Mouse (Mus musculus) kidney, embryonic 16.5 days (tissue): ENCODE measurements around the gene Psd. TPM values are rescaled to one million over a fixed set of nuclear protein-coding genes. Genes with fewer than 3 reads are reported as not detected.
A peak's percentile ranks its signal among the peaks of the same experiment; 100 is the strongest.

Experiments used
- ATAC-seq: fragments of 200-750 bp; cut with Nextera tagmentation; 2 replicates; pipeline ENCODE4 v1.8.0; 2017; ENCODE audit warnings: moderate TSS enrichment; ENCODE audit not compliant: low FRiP score, low TSS enrichment
- H3K27ac ChIP-seq: fragments of 300-500 bp; sonication (generic); 2 replicates; pipeline ENCODE4 v1.5.1; 2014; ENCODE audit warnings: low read length
- H3K27me3 ChIP-seq: fragments of 300-500 bp; sonication (generic); 2 replicates; pipeline ENCODE4 v1.6.1; 2014; ENCODE audit warnings: low read length, control low read depth, mixed read lengths; ENCODE audit not compliant: insufficient read depth
- H3K36me3 ChIP-seq: fragments of 300-500 bp; sonication (generic); 2 replicates; pipeline ENCODE4 v1.6.1; 2014; ENCODE audit warnings: low read length, control low read depth, mixed read lengths; ENCODE audit not compliant: insufficient read depth
- H3K4me1 ChIP-seq: fragments of 300-500 bp; sonication (generic); 2 replicates; pipeline ENCODE4 v1.6.1; 2014; ENCODE audit warnings: low read length, control low read depth, mixed read lengths; ENCODE audit not compliant: insufficient read depth
- H3K4me2 ChIP-seq: fragments of 300-500 bp; sonication (generic); replicated peaks from 2 replicates; pipeline ENCODE4 v1.6.1; 2014; ENCODE audit warnings: low read depth, low read length
- H3K4me3 ChIP-seq: fragments of 300-500 bp; sonication (generic); 2 replicates; pipeline ENCODE4 v1.5.1; 2014; ENCODE audit warnings: mild to moderate bottlenecking, low read length
- H3K9ac ChIP-seq: fragments of 300-500 bp; sonication (generic); replicated peaks from 2 replicates; pipeline ENCODE4 v1.6.1; 2014; ENCODE audit warnings: low read length
- H3K9me3 ChIP-seq: fragments of 300-500 bp; sonication (generic); 2 replicates; pipeline ENCODE4 v1.6.1; 2016; ENCODE audit warnings: low read length, control low read depth
- WGBS: fragments of 180-500 bp; shearing (Covaris S2); extraction: QIAGEN DNeasy Blood & Tissue Kit; methylation state at CpG from one replicate; pipeline ENCODE4 v1.1.7; 2014; 5-methylcytosine and 5-hydroxymethylcytosine counted together
- polyA plus RNA-seq: library from polyadenylated mRNA; unstranded; fragments of >200 nt; fragmentation: Nextera tagmentation; extraction: Ambion mirVana; gene quantifications from 2 replicates; pipeline ENCODE4 v1.2.1, GENCODE M21; 2015

Psd gene
- polyA plus RNA-seq, 1 experiment from 2014 or later: 5.4 TPM

GRCm38 (mm10) chr19:46314872-46315742 is 11.8 kb downstream of the Psd start:
- Histone ChIP-seq H3K9ac (no peak overlapping the region), H3K27me3 (peaks cover 71% of the 10 kb centered on the region), H3K4me1 (peaks cover 14% of the 10 kb centered on the region; the same call in 1 of the 2 replicates), H3K9me3 (no peaks in the 10 kb centered on the region), H3K4me3 (no peak overlapping the region), H3K4me2 (no peak overlapping the region), H3K27ac (no peak overlapping the region), H3K36me3 (no peaks in the 10 kb centered on the region; the same call in 1 of the 2 replicates)
- WGBS: 39% methylated on average over 14 of the region's 14 CpGs
- no peak for ATAC-seq

DNA sequence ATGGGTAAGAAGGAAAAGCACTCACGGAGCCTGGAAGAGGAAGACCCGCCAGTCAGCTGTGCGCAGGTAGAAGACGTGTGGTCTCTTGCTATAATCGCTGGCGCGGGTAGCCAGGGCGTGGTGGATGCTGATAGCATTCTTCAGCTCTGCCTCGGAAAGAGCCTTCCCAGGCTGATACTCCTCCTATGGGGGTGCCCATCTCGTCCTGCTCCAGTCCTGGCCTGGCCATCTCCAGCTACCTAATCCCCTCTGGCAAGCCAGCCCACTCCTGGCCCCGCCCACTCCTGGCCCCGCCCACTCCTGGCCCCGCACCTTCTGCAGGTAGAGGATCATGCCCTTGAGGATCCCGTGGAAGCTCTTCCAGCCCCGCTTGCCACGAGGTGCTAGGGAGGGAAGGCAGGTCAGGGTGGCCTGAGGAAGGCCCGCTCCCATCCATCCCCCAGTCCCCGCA is 12.8 kb downstream of the Psd start:
- H3K27me3 ChIP-seq: peaks cover 61% of the 10 kb centered on the region
- WGBS: 11% methylated on average over 18 of the region's 18 CpGs

GRCm38 (mm10) chr19:46313591-46313990 is 13.4 kb downstream of the Psd start:
- Histone ChIP-seq H3K27me3 (peaks cover 56% of the 10 kb centered on the region), H3K4me3 (no peak overlapping the region), H3K4me2 (no peak overlapping the region), H3K9ac (no peak overlapping the region), H3K9me3 (no peaks in the 10 kb centered on the region), H3K4me1 (peaks cover 14% of the 10 kb centered on the region), H3K36me3 (peaks cover 4% of the 10 kb centered on the region), H3K27ac (no peak overlapping the region)
- ATAC-seq: no peak
- WGBS: 72% methylated on average over 6 of the region's 6 CpGs

More for the DNA sequence above, 12.8 kb downstream of the Psd start:
- no peak for ATAC-seq
- H3K9me3 ChIP-seq: no peaks in the 10 kb centered on the region
- H3K4me3 ChIP-seq: no peak overlapping the region
- H3K9ac ChIP-seq: no peak overlapping the region
- no peak overlapping the region for H3K27ac ChIP-seq
- H3K4me2 ChIP-seq: no peak overlapping the region
- H3K4me1 ChIP-seq: peaks cover 14% of the 10 kb centered on the region; the same call in 1 of the 2 replicates
- peaks cover 4% of the 10 kb centered on the region for H3K36me3 ChIP-seq

DNA sequence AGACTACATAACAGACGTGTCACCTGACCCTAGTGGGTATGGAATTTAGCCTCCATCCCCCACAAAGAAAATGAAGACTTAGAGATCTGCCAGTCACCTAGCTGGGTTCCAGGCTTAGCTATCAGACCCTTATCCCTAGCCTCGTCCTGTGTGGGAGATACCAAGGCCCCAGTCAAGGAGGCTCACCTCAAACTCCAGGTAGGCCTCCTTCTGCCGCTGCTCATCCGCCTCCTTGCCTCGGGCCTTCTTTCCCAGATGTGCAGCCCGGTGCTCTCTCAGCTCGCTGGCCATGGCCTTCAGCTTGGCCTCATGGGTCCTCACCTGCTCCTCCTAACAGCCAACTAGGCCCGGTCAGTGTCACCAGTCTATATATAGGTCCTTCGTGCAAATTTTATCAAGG is 13.8 kb downstream of the Psd start:
- WGBS: 87% methylated on average over 9 of the region's 9 CpGs
- H3K36me3 ChIP-seq: peaks cover 4% of the 10 kb centered on the region
- ATAC-seq: no peak
- no peak overlapping the region for H3K4me2 ChIP-seq
- H3K9me3 ChIP-seq: no peaks in the 10 kb centered on the region
- H3K9ac ChIP-seq: no peak overlapping the region
- peaks cover 54% of the 10 kb centered on the region for H3K27me3 ChIP-seq
- no peak overlapping the region for H3K4me3 ChIP-seq
- no peak overlapping the region for H3K27ac ChIP-seq
- H3K4me1 ChIP-seq: peaks cover 14% of the 10 kb centered on the region

GRCm38 (mm10) chr19:46312566-46312965 is 14.4 kb downstream of the Psd start:
- Histone ChIP-seq H3K9me3 (no peaks in the 10 kb centered on the region), H3K4me2 (no peak overlapping the region), H3K9ac (no peak overlapping the region), H3K27ac (no peak overlapping the region), H3K4me1 (peaks cover 8% of the 10 kb centered on the region), H3K4me3 (no peak overlapping the region), H3K36me3 (peaks cover 4% of the 10 kb centered on the region), H3K27me3 (peaks cover 52% of the 10 kb centered on the region)
- 90% methylated on average over 21 of the region's 21 CpGs for WGBS
- no peak for ATAC-seq

- Histone ChIP-seq H3K9ac (no peak overlapping the region), H3K4me1 (peaks cover 6% of the 10 kb centered on the region), H3K4me2 (no peak overlapping the region), H3K27me3 (peaks cover 40% of the 10 kb centered on the region), H3K4me3 (no peak overlapping the region), H3K9me3 (no peaks in the 10 kb centered on the region), H3K27ac (no peak overlapping the region), H3K36me3 (peaks cover 4% of the 10 kb centered on the region)
- ATAC-seq: no peak
- WGBS: 87% methylated on average over 9 of the region's 9 CpGs
Observed at GRCm38 (mm10) chr19:46311341-46311740, 15.6 kb downstream of the Psd start.

DNA sequence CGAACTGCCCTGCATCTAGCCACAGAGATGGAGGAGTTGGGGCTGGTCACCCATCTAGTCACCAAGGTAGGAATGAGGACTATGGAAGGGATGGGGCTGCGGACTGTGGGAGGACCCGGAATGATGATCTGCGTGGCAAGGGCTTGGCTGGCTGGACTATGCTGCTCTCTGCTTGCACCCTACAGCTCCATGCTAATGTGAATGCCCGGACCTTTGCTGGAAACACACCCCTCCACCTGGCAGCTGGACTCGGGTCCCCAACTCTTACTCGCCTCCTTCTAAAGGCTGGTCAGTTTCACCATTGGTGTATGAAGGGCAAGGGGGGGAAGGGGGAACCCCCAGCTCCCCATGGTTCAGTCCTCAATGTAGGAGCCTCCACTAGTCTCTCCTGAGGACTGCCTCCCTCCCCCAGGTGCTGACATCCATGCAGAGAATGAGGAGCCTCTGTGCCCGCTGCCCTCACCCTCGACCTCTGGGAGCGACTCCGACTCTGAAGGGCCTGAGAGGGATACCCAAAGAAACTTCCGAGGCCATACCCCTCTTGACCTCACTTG is 16.6 kb downstream of the Psd start:
- ATAC-seq: no peak
- H3K27me3 ChIP-seq: peaks cover 30% of the 10 kb centered on the region
- H3K4me3 ChIP-seq: no peak overlapping the region
- peaks cover 4% of the 10 kb centered on the region for H3K36me3 ChIP-seq
- no peaks in the 10 kb centered on the region for H3K9me3 ChIP-seq
- H3K4me1 ChIP-seq: peaks cover 12% of the 10 kb centered on the region
- H3K4me2 ChIP-seq: no peak overlapping the region
- H3K27ac ChIP-seq: no peak overlapping the region
- no peak overlapping the region for H3K9ac ChIP-seq
- WGBS: 90% methylated on average over 12 of the region's 12 CpGs

- Histone ChIP-seq H3K36me3 (peaks cover 4% of the 10 kb centered on the region), H3K27ac (no peak overlapping the region), H3K9ac (no peak overlapping the region), H3K27me3 (peaks cover 24% of the 10 kb centered on the region), H3K4me1 (peaks cover 12% of the 10 kb centered on the region), H3K9me3 (no peaks in the 10 kb centered on the region), H3K4me2 (no peak overlapping the region), H3K4me3 (no peak overlapping the region)
- ATAC-seq: no peak
- WGBS: 81% methylated on average over 21 of the region's 21 CpGs
Observed at GRCm38 (mm10) chr19:46309651-46310305, 17.2 kb downstream of the Psd start.

GRCm38 (mm10) chr19:46308706-46309435 is 18.1 kb downstream of the Psd start:
- 2% methylated on average over 47 of the region's 47 CpGs for WGBS
- Histone ChIP-seq H3K27ac (no peak overlapping the region), H3K4me1 (peaks cover 13% of the 10 kb centered on the region), H3K27me3 (peaks cover 15% of the 10 kb centered on the region), H3K4me2 (peak overlapping the region; percentile 79), H3K4me3 (peak overlapping the region; percentile 45), H3K9ac (peak overlapping the region; percentile 67), H3K36me3 (peaks cover 4% of the 10 kb centered on the region), H3K9me3 (no peaks in the 10 kb centered on the region)
- ATAC-seq: no peak
